Mouse (Mus musculus) cerebellum, adult 11 months (tissue): ENCODE results near the gene Hbb-bs.
"Not testable (repeated sequence)": the region's sequence is repeated elsewhere in the genome, so short reads cannot be mapped to it uniquely, and the experiment has no call there.

Experiments
- DNase-seq: peaks from one replicate; pipeline ENCODE4 v3.0.0; 2022

Hbb-bs gene

GRCm38 (mm10) chr7:103810746-103811145 lies 17.1 kb downstream of the Hbb-bs start:
- no peak for DNase-seq

- no peak for DNase-seq
These were observed 17.6 kb downstream of the Hbb-bs start for GRCm38 (mm10) chr7:103810296-103810695.

GRCm38 (mm10) chr7:103809801-103810155 lies 18.1 kb downstream of the Hbb-bs start:
- no peak for DNase-seq

DNA sequence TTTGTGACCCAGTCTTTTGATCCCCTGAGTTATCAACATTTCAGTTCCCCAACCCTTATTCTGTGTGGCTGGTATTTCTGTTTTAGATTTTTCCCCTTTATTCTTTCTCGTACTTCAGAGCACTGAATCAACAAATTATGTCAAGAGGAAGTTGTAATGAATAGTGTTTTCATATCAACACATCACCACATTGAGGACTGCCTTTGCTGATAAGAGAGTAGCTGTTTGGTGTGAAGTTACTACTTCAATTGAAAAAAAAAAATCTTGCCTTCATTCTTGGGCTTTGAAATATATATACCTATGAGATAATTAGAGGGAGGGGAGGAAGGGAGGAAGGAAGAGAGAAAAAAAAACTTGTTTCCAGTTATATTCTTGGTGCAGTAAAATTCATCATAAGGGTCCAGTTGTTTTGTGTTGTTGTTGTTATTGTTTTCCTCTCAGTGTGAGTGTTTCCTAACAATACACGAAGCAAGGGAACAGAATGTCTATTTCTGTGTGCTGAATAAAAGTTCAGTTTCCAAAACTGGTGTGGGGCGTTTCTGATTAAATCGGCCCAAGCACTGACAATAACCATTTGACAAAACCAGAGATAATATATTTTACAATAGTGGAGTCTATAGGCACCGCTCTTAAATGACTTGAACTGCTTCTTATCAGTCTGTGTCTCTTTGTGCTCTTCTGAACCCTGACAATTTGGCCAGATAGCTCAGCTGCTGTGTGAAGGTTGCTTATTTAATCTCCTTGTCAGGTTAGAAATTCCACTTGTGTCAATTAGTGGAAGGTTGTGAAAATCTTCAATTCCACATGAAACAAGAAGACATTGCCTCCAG lies 18.7 kb downstream of the Hbb-bs start:
- DNase-seq, result no peak

DNA sequence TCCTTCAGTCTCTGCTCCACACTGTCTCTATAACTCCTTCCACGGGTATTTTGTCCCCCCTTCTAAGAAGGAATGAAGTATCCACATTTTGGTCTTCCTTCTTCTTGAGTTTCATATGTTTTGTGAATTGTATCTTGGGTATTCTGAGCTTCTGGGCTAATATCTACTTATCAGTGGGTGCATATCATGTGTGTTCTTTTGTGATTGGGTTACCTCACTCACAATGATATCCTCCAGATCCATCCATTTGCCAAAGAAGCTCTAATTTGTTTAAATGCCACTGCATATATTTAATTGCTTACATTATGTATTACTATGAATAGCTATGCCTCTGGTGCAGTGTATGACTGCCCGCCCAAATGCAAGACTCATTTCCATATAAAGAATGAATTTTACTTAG lies 19.8 kb downstream of the Hbb-bs start:
- not testable (repeated sequence) for DNase-seq

- DNase-seq, result no peak
These were observed 21.0 kb downstream of the Hbb-bs start for GRCm38 (mm10) chr7:103806856-103807255.

DNA sequence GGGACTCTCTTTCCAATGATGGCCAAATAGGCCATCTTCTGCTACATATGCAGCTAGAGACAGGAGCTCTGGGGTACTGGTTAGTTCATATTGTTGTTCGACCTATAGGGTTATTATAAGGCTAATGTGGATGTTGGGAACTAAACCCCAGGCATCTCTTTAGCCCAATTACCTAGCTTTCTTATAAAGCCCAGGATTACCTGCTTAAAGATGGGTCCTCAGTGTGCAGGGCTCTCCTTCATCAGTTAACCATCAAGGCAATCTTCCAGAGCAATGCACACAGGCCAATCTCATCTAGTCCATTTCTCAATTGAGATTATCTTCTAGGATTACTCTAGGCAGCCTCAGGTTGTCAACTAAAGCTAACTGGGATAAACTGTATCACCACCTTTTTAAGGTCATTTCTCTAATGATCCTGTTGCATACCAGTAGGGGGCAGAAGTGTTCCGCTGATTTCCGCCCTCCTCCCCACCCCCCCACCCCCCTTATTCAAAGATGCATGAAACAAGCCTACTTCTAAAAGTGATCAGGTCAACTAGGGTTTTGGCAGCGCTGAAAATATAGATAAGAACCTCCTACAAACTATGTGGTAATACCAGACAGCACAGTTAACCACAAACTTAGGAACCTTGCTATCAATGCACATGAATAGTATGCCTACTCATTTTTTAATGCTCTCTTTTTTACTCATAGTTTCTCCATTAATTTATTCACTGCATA lies 35.1 kb downstream of the Hbb-bs start:
- no peak for DNase-seq

GRCm38 (mm10) chr7:103791721-103792120 lies 36.2 kb downstream of the Hbb-bs start, which contains the start of gene Olfr67:
Gene Olfr67, minus strand, starts transcription at chr7:103791821.
- DNase-seq, result no peak

- DNase-seq, result no peak
These were observed 48.3 kb downstream of the Hbb-bs start, which contains the start of gene Olfr68 for GRCm38 (mm10) chr7:103779598-103779997. Gene Olfr68, minus strand, starts transcription at chr7:103779698.

- not testable (repeated sequence) for DNase-seq
These were observed 50.2 kb downstream of the Hbb-bs start for GRCm38 (mm10) chr7:103777652-103778051.
